Mouse (Mus musculus) cortical plate, adult 2 months (tissue): ENCODE data around the gene Scrn1.

Experiments
- CTCF ChIP-seq: fragments of 200-500 bp; IDR thresholded peaks from 2 replicates; pipeline ENCODE4 v1.5.1; 2011; ENCODE audit warnings: mild to moderate bottlenecking, control low read depth, low read length; ENCODE audit not compliant: insufficient read depth; ENCODE audit errors: extremely low read depth
- POLR2A ChIP-seq: fragments of 200-500 bp; IDR thresholded peaks from 2 replicates; pipeline ENCODE4 v1.6.1; 2011; ENCODE audit warnings: mild to moderate bottlenecking, low read length, control low read depth; ENCODE audit not compliant: insufficient read depth; ENCODE audit errors: extremely low read depth

- TF ChIP-seq CTCF, result no peak
- TF ChIP-seq POLR2A, result no peak
These were observed 3.5 kb upstream of the Scrn1 start for GRCm38 (mm10) chr6:54569776-54570175.
